Mouse (Mus musculus) hindbrain, embryonic 14.5 days (tissue): ENCODE data around the gene Ankrd44. TPM values are rescaled to one million over a fixed set of nuclear protein-coding genes. Genes with fewer than 3 reads are reported as not detected.

Experiments
- ATAC-seq: fragments of 200-750 bp; cut with Nextera tagmentation; 2 replicates; pipeline ENCODE4 v1.8.0; 2017; ENCODE audit warnings: moderate number of reproducible peaks, mild to moderate bottlenecking, moderate TSS enrichment, moderate library complexity; ENCODE audit not compliant: low FRiP score
- DNase-seq: peaks from one replicate; pipeline ENCODE4 v3.0.0-alpha.2; 2015; ENCODE audit warnings: low spot score
- H3K27ac ChIP-seq: fragments of 300-500 bp; sonication (generic); 2 replicates; pipeline ENCODE4 v1.5.1; 2014; ENCODE audit warnings: mild to moderate bottlenecking, moderate library complexity
- H3K27me3 ChIP-seq: fragments of 300-500 bp; sonication (generic); 2 replicates; pipeline ENCODE4 v1.6.1; 2014; ENCODE audit warnings: mild to moderate bottlenecking, low read length, mixed read lengths; ENCODE audit not compliant: control insufficient read depth, insufficient read depth
- H3K36me3 ChIP-seq: fragments of 300-500 bp; sonication (generic); replicated peaks from 2 replicates; pipeline ENCODE4 v1.6.1; 2014; ENCODE audit not compliant: control insufficient read depth, insufficient read depth
- H3K4me1 ChIP-seq: fragments of 300-500 bp; sonication (generic); replicated peaks from 2 replicates; pipeline ENCODE4 v1.6.1; 2014; ENCODE audit warnings: antibody characterized with exemption, low read length, mixed read lengths; ENCODE audit not compliant: control insufficient read depth, insufficient read depth
- H3K4me2 ChIP-seq: fragments of 300-500 bp; sonication (generic); replicated peaks from 2 replicates; pipeline ENCODE4 v1.6.1; 2014; ENCODE audit warnings: mild to moderate bottlenecking, moderate library complexity
- H3K4me3 ChIP-seq: fragments of 300-500 bp; sonication (generic); replicated peaks from 2 replicates; pipeline ENCODE4 v1.5.1; 2014; ENCODE audit warnings: mild to moderate bottlenecking, low read length
- H3K9ac ChIP-seq: fragments of 300-500 bp; sonication (generic); 2 replicates; pipeline ENCODE4 v1.6.1; 2014
- H3K9me3 ChIP-seq: fragments of 300-500 bp; sonication (generic); 2 replicates; pipeline ENCODE4 v1.6.1; 2016; ENCODE audit warnings: low read length; ENCODE audit not compliant: control insufficient read depth
- WGBS: fragments of 180-500 bp; shearing (Covaris S2); extraction: QIAGEN DNeasy Blood & Tissue Kit; methylation state at CpG from one replicate; pipeline ENCODE4 v1.1.7; 2014; 5-methylcytosine and 5-hydroxymethylcytosine counted together
- polyA plus RNA-seq: library from polyadenylated mRNA; unstranded; fragments of >200 nt; fragmentation: Nextera tagmentation; extraction: Ambion mirVana; gene quantifications from 2 replicates; pipeline ENCODE4 v1.2.1, GENCODE M21; 2014

The Ankrd44 gene
- polyA plus RNA-seq, 1 experiment from 2014 or later = 30.0 TPM

- no peak for DNase-seq
Measured at GRCm38 (mm10) chr1:54912290-54913062, 13.7 kb downstream of the Ankrd44 start.

GRCm38 (mm10) chr1:54911256-54911610 lies 15.0 kb downstream of the Ankrd44 start:
- Histone ChIP-seq H3K9ac (no peak overlapping the region), H3K4me1 (peaks cover 5% of the 10 kb centered on the region; the same call in 1 of the 2 replicates), H3K36me3 (no peaks in the 10 kb centered on the region), H3K27me3 (no peaks in the 10 kb centered on the region), H3K9me3 (no peaks in the 10 kb centered on the region), H3K4me2 (no peak overlapping the region), H3K4me3 (no peak overlapping the region), H3K27ac (no peak overlapping the region)
- ATAC-seq (no peak), DNase-seq (no peak)
- 97% methylated on average over 1 of the region's 1 CpGs for WGBS

More at GRCm38 (mm10) chr1:54912290-54913062, 13.7 kb downstream of the Ankrd44 start:
- ATAC-seq = no peak
- Histone ChIP-seq H3K36me3 (no peaks in the 10 kb centered on the region), H3K4me3 (no peak overlapping the region), H3K9ac (no peak overlapping the region), H3K27me3 (no peaks in the 10 kb centered on the region), H3K4me1 (no peaks in the 10 kb centered on the region), H3K27ac (no peak overlapping the region), H3K4me2 (no peak overlapping the region), H3K9me3 (no peaks in the 10 kb centered on the region)
- 74% methylated on average over 7 of the region's 7 CpGs for WGBS

GRCm38 (mm10) chr1:54910489-54911255 lies 15.5 kb downstream of the Ankrd44 start:
- H3K27ac ChIP-seq = no peak overlapping the region
- no peak overlapping the region for H3K4me3 ChIP-seq
- no peaks in the 10 kb centered on the region for H3K9me3 ChIP-seq
- peaks cover 11% of the 10 kb centered on the region; the same call in 1 of the 2 replicates for H3K4me1 ChIP-seq
- no peak overlapping the region for H3K4me2 ChIP-seq
- no peak overlapping the region for H3K9ac ChIP-seq
- 84% methylated on average over 5 of the region's 5 CpGs for WGBS
- no peak for DNase-seq
- H3K36me3 ChIP-seq = no peaks in the 10 kb centered on the region
- no peaks in the 10 kb centered on the region for H3K27me3 ChIP-seq
- ATAC-seq = no peak

GRCm38 (mm10) chr1:54908786-54909185 lies 17.4 kb downstream of the Ankrd44 start:
- no peak overlapping the region for H3K27ac ChIP-seq
- no peaks in the 10 kb centered on the region for H3K36me3 ChIP-seq
- H3K4me1 ChIP-seq = peaks cover 12% of the 10 kb centered on the region; the same call in 1 of the 2 replicates
- H3K9me3 ChIP-seq = no peaks in the 10 kb centered on the region
- H3K4me3 ChIP-seq = no peak overlapping the region
- WGBS = 90% methylated on average over 3 of the region's 3 CpGs
- DNase-seq (no peak), ATAC-seq (no peak)
- H3K4me2 ChIP-seq = no peak overlapping the region
- no peaks in the 10 kb centered on the region for H3K27me3 ChIP-seq
- H3K9ac ChIP-seq = no peak overlapping the region

- DNase-seq (no peak), ATAC-seq (no peak)
- Histone ChIP-seq H3K4me1 (peaks cover 12% of the 10 kb centered on the region; the same call in 1 of the 2 replicates), H3K9me3 (no peaks in the 10 kb centered on the region), H3K36me3 (no peaks in the 10 kb centered on the region), H3K9ac (no peak overlapping the region; the same call in 1 of the 2 replicates), H3K4me2 (no peak overlapping the region), H3K27me3 (no peaks in the 10 kb centered on the region), H3K4me3 (no peak overlapping the region), H3K27ac (no peak overlapping the region)
- WGBS = 51% methylated on average over 15 of the region's 15 CpGs
Measured at GRCm38 (mm10) chr1:54907066-54907639, 19.0 kb downstream of the Ankrd44 start.

GRCm38 (mm10) chr1:54906322-54906721 lies 19.9 kb downstream of the Ankrd44 start:
- no peak for DNase-seq
- Histone ChIP-seq H3K27ac (peak overlapping the region; percentile 38), H3K4me3 (no peak overlapping the region), H3K9ac (no peak overlapping the region), H3K36me3 (no peaks in the 10 kb centered on the region), H3K4me2 (no peak overlapping the region), H3K9me3 (no peaks in the 10 kb centered on the region), H3K4me1 (peaks cover 12% of the 10 kb centered on the region; the same call in 1 of the 2 replicates), H3K27me3 (no peaks in the 10 kb centered on the region)
- ATAC-seq = no peak
- WGBS = 79% methylated on average over 8 of the region's 8 CpGs

- H3K27me3 ChIP-seq = no peaks in the 10 kb centered on the region
- no peak overlapping the region for H3K4me2 ChIP-seq
- no peaks in the 10 kb centered on the region for H3K9me3 ChIP-seq
- ATAC-seq (no peak), DNase-seq (no peak)
- no peak overlapping the region for H3K9ac ChIP-seq
- no peak overlapping the region for H3K4me3 ChIP-seq
- H3K4me1 ChIP-seq = peaks cover 12% of the 10 kb centered on the region; the same call in 1 of the 2 replicates
- H3K36me3 ChIP-seq = no peaks in the 10 kb centered on the region
- H3K27ac ChIP-seq = 0 out of 2 replicates have a peak overlapping the region, but pooled peaks have one; percentile 38
- WGBS = 80% methylated on average over 7 of the region's 7 CpGs
Measured at GRCm38 (mm10) chr1:54905632-54906031, 20.6 kb downstream of the Ankrd44 start.

GRCm38 (mm10) chr1:54904165-54904564 lies 22.0 kb downstream of the Ankrd44 start:
- peaks cover 17% of the 10 kb centered on the region; the same call in 1 of the 2 replicates for H3K4me1 ChIP-seq
- H3K9me3 ChIP-seq = no peaks in the 10 kb centered on the region
- ATAC-seq = no peak
- no peaks in the 10 kb centered on the region for H3K27me3 ChIP-seq
- H3K9ac ChIP-seq = no peak overlapping the region
- H3K4me3 ChIP-seq = no peak overlapping the region
- H3K4me2 ChIP-seq = no peak overlapping the region
- 83% methylated on average over 2 of the region's 2 CpGs for WGBS
- H3K27ac ChIP-seq = no peak overlapping the region
- H3K36me3 ChIP-seq = no peaks in the 10 kb centered on the region
- DNase-seq = no peak

GRCm38 (mm10) chr1:54902689-54903246 lies 23.4 kb downstream of the Ankrd44 start:
- Histone ChIP-seq H3K9me3 (no peaks in the 10 kb centered on the region), H3K27ac (no peak overlapping the region), H3K27me3 (no peaks in the 10 kb centered on the region), H3K9ac (no peak overlapping the region), H3K4me2 (no peak overlapping the region), H3K36me3 (no peaks in the 10 kb centered on the region), H3K4me1 (peaks cover 29% of the 10 kb centered on the region), H3K4me3 (no peak overlapping the region)
- ATAC-seq = no peak
- no peak for DNase-seq
- WGBS = 95% methylated on average over 12 of the region's 12 CpGs
